Mouse (Mus musculus) brain, embryonic 14.5 days (tissue): ENCODE results near the gene Olfr1441.

Experiments
- CTCF ChIP-seq: fragments of 200-500 bp; IDR thresholded peaks from 2 replicates; pipeline ENCODE4 v1.5.1; 2012; ENCODE audit warnings: inconsistent platforms, mild to moderate bottlenecking, moderate library complexity, borderline replicate concordance; ENCODE audit not compliant: insufficient read depth, insufficient read length; ENCODE audit errors: extremely low read depth
- POLR2A ChIP-seq: fragments of 200-500 bp; IDR thresholded peaks from 2 replicates; pipeline ENCODE4 v1.6.1; 2012; ENCODE audit warnings: mild to moderate bottlenecking, inconsistent platforms, borderline replicate concordance; ENCODE audit not compliant: poor library complexity, insufficient read depth, insufficient read length, severe bottlenecking; ENCODE audit errors: extremely low read depth

- TF ChIP-seq CTCF (no peak), POLR2A (no peak)
Observed at GRCm38 (mm10) chr19:12463722-12464035, 46.4 kb downstream of the Olfr1441 start.
